Mouse (Mus musculus) layer of hippocampus, adult 9-10 months (tissue): ENCODE measurements around the gene Mad2l2.

Experiments
- DNase-seq: peaks from one replicate; pipeline ENCODE4 v3.0.0; 2022; ENCODE audit warnings: low spot score

The Mad2l2 gene

DNA sequence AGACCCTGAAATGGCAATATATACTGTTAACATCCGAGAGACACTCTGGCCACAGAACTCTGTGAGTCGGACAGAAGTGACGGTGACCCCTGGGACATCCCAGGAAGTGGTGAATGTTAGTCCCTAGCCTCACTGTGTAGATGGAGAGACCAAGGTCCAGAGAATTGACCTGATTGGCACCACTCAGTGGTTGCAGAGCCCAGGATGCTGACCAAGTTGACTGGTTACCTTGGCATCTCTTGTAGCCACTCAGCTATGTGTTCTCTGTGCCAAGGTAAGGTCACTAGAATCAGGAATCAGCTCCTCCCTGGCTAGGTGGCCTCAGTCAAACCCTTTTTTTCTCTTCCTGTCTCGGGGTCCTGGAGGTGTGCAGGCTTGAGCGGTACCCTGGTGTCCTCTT is 13.5 kb downstream of the Mad2l2 start:
- no peak for DNase-seq

DNA sequence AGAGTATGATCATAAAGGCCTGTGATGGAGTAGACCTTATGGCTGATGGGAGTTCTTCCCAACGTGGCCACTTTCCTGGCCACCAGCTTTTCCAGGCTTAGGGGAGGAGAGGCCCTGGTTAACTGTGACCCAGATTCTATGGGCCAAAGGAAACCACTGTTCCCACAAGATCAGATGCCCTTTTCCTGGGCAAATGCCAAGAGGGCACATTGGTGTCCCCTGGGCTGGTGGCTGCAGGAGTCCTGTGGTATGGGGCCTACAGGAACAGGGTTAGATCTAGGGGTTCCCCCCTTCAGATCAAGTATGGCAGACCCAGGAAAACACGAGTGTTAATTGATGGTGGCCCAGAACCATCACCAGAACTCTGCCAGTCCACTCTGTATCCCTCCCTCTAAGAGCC is 17.5 kb downstream of the Mad2l2 start:
- no peak for DNase-seq

DNA sequence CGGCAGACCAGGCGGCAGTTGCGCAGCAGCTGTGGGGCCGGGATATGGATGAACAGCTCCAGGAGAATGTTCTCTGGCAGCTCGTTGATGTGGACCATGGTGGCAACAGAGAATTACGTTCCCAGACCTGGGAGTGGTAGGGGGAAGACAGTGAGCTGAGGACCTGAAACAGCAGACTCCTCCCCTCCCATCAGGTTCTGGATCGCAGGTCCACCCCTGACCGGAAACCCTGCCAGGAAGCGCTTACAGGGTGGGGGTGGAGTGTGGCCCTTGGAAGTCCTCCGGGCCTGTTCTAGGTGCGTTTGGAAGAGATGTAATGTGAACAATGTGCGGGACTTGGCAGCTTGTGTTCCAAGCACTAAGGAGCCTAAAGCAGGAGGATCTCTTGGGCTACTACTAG is 19.4 kb downstream of the Mad2l2 start:
- DNase-seq, result no peak

DNA sequence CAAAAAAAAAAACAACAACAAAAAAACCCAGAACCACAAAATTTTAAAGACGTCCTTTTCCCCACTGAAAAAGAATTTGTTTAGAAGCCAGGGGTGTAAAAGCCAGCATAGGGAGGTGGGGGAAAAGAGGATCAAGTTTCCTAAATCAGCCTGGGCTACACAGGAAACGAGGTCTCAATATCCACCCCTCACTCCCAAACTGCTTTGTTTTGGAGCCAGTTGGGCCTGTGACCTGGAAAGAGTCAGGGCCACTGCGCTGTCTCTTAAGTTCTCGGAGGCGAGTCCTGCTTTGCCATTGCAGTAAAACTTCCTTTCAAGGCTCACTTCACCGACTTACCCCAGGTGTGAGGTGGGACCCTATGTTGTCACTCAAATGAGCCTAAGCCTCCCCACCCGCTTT is 20.1 kb downstream of the Mad2l2 start:
- no peak for DNase-seq

DNA sequence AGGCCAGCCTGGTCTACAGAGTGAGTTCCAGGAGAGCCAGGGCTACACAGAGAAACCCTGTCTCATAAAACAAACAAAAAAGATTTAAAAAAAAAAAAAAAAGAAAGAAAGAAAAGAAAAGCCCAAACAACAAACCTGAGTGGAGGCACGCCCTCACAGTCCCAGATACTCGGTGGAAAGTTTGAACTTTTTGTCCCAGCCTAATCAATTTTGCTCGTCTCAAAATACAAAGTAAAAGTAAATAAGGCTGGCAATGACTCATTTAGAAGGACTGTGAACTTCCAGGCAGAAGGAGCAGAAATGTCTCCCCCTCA is 20.7 kb downstream of the Mad2l2 start:
- no peak for DNase-seq

DNA sequence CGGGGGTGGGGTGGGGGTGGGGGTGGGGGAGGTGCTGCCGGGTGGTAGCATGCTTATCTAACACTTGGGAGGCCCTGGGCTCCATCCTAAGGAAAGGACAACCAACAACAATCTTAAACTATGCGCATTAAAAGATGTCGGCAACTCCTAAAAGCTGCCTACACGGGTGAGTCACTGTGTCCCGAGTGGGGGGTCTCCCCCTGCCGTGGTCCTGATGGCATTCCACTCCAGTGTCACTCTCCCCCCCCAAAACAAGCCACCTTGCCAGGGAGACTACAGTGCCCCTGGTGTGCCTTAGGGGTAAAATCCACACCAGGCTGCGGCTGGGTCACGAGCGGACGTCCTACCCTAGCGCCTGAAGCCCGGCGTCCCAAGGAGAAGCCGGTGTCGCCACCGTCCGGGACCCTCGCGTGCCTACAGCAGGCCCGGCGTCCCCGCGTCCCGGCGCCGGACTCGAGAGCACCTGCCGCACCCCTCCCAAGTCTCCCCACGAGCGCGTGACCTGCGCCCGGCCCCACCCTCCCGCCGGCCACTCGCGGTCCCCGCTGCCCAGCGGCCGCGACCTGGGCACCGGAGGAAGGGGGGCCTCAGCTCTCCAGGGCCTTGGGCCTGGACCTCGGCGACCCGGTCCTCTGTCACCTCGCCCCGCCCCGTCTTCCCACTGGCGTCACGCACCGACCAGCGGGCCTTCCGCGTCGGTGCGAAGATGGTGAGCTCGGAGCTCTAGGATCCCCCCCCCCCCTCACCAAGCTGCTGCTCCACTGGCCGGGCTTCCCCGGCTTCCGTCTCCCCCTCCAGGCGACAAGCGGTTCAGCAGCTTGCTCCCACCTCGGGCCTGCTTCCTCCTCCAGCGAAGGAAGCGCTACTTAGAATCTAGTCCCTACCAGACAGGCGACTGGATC is 21.3 kb downstream of the Mad2l2 start, which contains the start of gene Fbxo6:
Gene Fbxo6 (minus strand): TSS at position 874 of the 902 bp plus-strand sequence.
- DNase-seq, result no peak

DNA sequence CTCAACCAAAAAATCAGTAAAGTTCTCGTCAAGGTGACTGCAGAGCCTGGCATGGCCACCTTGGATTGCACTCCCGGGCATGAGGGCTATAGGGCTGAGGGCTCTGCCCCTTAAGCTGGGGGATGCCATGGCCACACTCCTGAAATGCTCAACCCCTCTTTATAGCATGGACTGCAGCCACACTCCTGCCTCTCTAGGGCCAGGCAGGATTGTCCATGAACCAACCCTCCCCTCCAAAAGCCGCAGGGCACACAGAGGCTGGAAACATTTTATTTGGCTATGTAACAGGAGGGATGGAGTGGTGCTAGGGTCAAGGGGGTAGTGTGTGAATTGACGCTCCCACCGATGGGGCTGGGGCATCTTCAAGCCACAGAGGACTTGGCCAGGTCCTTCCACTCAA is 22.4 kb downstream of the Mad2l2 start:
- DNase-seq, result no peak

DNA sequence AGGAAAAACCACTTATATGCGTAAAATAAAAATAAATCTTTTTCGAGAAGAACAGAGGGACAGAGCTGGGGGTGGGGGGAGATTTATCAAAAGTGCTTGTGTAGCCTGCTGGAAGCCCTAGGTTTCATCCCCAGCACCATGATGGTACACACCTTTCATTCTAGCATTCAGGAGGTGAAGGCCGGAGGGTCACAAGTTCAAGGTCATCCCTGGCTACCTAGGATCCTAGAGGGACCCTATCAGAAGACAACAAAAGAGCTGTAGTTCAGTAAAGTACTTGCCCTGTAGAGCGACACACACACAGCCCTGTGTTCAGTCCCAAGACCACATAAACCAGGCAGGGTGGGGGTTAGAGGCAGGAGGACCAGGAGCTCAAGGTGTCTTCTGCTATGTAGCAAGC is 23.8 kb downstream of the Mad2l2 start:
- no peak for DNase-seq

DNA sequence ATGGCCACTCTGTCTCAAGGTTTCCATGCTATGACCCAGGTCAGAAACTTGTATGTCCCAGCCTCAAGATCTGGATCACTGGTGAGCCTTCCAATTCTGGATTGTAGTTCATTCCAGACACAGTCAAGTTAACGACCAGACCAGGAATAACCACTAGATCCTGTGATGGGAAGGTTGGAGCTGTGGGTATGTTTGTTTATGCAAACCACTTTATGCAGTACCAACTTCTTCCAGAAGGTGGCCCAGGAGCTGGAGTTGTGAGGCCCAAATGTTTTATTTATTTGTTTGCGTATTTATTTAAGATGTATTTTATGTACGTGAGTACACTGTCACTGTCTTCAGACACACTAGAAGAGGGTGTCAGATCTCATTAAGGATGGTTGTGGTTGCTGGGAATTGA is 24.8 kb downstream of the Mad2l2 start:
- DNase-seq, result no peak

DNA sequence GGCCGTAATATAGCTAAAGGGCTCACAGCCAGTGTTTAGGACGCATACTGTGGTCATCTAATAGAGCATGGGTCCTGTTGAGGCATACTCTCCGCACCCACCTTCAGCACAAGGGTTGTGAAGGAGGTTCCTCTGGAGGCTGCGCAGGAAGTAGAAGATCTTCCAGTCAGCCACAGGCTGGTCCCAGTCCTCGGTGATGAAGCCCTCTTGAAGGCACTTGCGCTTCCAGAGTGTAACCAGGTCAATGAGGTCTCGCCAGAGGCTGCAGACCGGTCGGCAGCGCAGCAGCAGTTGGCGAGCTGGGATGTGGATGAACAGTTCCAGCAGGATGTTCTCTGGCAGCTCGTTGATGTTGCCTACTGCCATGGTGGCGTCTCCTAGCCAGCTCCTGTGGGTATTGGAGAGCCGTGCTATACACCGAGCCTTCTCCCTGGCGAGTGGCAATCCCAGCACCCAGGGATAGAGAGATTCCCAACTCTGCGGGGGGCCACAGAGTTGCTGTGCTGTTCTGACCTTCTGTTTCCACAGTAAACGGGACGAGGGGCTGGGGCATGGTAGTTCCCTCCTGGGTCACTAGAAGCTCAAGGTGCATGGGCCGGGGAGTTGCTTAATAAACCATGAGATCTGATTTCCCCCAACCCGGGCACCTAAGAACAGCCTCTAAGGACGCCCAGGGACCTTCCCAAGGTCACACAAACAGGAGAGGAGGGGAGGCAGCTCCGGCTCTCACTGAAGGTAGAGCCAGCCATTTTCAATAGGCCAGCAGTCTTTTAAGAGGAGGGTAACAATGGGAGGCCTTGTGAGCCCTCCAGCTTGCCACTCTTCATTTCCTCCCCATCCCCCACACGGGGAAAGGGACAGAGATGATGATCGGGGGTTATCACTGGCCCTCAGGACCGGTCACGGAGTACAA is 28.5 kb downstream of the Mad2l2 start:
- DNase-seq, result no peak

DNA sequence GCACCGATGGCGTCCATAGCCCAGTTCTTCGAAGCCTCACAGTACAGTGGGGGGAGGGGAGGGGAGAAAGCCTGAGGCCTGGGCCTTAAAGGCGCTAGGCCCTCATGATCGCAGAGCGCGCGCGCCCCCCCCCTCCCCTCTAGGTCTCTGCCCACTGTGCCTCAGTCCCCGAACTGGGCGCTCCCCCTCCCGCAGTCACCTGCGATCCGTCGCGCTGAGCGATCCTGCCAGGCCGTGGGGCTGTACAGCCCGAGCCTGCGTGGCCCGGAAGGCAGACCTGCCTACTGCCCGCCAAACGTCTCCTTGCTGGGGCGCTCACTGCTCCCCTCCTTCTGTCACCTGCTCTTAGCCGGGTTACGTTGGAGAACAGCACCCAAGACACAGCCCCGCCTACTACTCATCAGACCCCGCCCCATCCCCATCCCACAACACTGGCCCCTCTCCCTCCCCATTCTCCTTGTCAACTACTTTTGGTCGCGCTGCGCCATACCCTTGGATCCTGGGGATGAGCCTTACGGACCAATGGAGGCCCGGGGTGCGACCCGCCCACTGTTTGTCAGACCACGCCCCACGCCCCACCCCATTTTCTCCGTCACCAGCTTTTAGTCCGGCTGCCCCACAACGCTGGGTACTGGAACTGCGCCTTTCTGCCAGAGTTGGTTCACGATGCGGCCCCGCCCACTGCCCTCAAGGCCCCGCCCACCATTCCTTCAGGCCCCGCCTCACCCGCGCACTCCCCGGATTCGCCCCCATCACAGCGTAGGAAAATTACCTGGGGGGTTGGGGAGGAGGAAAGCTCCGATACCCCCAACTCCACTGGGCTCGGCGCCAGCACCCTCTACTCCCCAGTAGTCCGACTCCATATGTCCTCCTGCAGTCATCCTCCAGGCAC is 29.6 kb downstream of the Mad2l2 start:
- peak; percentile 90 for DNase-seq

DNA sequence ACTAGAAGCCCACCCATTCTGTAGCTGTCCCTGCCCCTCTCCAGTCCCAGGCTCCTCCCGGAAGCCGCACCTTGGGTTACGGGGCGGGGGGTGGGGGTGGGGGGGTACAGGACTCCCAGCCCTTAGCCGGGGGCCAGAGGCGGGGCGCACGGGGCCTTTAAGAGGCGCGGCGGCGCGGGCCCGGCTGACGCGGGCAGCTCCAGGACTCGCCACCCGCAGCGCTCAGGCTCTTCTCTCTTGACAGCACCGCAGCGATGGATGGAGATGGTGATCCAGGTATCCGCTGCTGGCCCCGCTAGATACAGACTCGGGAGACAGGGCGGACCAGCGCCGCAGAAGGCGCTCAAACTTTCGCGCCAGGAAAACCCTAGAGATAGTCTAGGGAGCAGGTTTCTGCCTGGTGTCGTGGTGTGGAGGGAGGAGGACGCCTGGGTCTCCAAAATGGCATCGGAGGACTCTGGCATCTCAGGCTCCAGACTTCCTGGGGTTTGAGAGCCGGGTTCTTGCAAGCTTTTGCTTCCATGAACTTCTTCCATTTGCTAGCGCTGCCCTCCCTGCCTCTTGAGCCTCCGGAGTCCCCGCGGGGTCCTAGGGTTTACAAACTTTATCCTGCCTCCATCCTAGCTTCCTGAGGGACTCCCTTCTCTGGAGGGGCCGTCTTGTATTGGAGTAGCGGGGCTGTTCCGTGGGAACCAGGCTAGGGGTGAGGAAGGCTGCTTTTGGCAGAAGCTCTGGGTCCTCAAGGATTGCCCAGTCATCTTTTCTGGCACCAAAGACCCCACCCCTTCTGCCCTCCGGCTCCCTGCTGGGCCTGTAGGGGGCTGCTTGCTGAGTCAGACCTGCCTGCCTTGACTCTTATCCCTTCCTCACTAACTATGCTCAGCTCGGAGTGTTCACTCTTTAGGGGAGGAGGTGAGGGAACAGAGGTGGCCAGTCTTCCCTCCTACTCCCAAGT is 30.5 kb downstream of the Mad2l2 start, which contains the start of the genes Fbxo44 and Fbxo2:
Gene Fbxo44 (minus strand): TSS at position 47 of the 955 bp plus-strand sequence.
Gene Fbxo2 (plus strand): TSS at position 186 of the 955 bp plus-strand sequence.
- no peak for DNase-seq

DNA sequence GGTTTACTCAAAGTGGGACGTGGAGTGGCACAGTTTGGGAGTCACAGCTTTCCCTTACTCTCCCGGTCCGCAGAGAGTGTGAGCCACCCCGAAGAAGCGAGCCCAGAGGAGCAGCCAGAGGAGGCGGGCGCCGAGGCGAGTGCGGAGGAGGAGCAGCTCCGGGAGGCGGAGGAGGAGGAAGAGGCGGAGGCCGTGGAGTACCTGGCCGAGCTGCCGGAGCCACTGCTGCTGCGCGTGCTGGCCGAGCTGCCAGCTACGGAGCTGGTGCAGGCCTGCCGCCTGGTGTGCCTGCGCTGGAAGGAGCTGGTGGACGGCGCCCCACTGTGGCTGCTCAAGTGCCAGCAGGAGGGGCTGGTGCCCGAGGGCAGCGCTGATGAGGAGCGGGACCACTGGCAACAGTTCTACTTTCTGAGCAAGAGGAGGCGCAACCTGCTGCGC is 33.8 kb downstream of the Mad2l2 start:
- DNase-seq, result no peak

DNA sequence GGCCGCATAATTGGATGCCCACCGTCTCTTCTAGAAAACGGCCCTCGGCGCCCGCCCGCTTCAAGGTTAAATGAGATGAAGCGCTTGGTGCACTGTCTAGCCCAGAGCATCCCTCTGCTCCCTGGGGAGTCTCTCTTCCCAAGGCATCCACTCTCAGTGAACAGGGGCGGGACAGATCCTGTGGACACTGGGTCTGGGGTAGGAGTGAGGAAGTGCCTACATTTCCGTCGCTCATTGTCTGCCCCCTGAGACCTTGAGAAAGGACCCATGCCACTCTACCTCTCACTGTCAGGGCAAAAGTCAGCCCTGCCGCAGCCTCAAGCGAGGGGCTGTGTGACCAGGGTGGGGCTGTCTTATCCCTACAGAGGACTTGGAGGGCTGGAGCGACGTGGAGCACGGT is 34.3 kb downstream of the Mad2l2 start:
- DNase-seq, result no peak

DNA sequence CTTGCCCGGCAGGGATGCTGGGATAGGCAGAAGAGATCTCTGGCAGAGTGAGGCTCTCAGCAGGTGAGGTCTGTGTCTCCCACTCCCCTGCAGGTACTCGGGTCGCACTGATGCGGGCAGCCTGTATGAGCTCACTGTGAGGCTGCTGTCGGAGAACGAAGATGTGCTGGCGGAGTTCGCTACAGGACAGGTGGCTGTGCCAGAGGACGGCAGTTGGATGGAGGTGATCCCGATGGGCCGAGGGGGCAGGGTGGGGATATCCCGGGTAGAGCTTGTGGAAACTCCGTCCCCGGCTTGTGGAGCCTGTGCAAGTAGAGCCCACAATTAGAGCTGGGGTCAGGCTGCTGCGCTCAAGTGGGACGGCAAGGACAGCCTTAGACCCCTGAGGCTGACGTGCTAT is 35.4 kb downstream of the Mad2l2 start:
- DNase-seq, result no peak

DNA sequence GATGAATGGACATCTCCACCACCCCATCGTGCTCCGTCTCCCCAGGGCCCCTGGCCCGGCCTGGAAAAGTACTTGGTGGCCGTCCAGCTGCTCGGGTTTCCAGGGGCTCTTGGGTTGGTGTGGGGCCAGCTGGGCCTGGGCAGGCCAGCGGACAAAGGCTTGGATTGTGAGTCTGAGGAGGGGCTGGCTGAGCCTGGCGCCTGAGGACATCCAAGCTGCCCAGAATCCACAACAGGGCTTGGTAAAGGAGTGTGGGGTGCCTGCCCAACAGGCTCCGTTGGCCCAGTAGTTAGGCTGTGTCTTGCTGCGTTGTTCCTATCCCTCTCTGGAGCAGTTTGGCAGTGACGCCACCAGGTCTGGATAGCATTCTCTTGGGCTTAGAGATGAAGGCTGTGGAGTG is 36.2 kb downstream of the Mad2l2 start:
- no peak for DNase-seq

DNA sequence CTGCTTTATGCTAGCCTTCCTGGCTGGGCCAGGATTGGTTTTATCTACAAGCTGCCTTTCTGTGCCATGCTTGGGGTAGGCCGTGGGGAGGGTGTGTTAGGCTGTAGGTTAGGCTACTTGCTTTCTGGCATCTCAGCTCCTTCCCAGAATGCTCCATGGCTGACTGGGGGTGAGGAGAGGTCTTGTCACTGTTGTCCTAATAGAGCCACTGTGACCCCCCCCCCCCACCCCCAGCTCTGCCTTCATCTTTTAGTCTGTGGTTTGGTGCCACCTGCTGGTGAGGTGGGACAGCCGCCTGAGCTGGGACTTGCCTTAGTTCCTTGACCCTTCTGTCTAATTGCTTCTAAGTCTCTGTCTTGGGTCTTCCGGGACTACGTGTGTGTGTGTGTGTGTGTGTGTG is 36.8 kb downstream of the Mad2l2 start:
- no peak for DNase-seq

DNA sequence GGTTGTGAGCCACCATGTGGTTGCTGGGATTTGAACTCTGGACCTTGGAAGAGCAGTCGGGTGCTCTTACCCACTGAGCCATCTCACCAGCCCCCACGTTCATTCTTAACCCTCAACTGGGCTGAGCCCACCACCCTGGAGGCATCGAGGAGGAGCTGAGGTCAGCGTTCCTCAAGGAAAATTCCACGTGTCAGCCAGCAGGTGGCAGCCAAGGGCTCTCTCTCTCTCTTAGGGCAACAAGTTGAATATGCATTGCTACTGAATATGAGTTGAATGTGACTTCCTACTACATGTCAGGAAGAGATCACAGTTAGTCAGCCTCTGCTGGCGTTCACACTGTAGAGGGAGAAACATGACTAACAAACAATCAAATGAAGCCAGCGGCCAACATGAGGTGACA is 38.1 kb downstream of the Mad2l2 start:
- no peak for DNase-seq

DNA sequence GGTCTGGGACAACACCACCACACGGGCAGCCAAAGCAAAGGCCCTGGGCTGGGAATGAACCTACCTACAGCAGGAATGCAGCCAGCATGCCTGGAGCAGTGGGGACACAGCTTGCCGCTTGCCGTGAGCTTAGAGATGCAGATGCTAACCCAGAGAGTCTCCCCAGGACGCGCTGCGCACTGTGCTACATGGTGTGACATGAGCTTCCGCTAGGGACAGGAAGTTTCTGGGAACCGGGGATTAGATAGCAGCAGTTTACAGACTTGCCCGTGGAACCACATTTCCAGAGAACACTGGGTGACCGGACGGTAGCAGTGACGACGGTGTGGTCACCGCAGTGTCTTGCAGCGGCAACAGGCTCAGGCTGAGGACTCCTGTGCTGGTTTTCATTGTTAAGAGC is 39.4 kb downstream of the Mad2l2 start:
- DNase-seq, result no peak

DNA sequence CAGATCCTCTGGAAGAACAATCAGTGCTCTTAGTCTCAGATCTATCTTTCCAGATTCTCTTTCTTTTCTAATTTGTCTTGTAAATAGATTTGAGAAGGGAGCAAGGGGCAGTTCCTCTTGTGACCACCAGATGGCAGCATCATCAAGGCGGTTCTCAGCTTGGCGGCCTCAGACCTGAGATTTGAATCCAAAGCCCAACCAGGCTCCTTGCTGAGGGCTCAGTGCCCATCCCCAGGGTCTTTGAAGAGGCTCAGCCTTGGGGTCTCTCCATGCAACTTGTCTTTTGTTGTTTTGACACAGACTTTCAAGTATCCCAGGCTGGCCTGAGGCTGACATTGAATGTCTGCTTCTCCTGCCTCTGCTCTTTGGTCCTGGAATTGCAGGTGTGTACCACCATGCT is 40.7 kb downstream of the Mad2l2 start:
- no peak for DNase-seq

DNA sequence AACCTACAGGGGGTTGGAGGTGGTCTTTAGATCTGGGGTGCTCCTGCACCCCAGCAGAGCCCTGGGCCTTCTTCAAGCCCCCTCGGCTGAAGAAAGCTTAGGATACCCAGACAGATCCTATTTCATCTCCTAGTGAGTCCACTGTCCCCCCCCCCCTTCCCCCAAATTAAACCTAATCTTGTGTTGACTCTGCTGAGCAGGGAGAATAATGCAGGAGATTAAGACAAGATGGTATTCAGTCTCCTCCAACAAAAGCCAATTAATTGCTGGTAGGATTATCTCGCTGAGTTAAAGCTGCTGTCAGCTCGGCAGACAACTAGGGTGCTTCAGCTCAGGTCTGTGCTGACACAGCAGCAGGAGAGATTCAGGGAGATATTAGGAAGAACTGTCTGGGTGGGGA is 41.1 kb downstream of the Mad2l2 start:
- no peak for DNase-seq
